Mouse (Mus musculus): ENCODE results near the gene Gm16429. TPM values are rescaled to one million over a fixed set of nuclear protein-coding genes. Genes with fewer than 3 reads are reported as not detected.
"Not testable (repeated sequence)": the region's sequence is repeated elsewhere in the genome, so short reads cannot be mapped to it uniquely, and the experiment has no call there.

Gm16429 gene
- not detected for total RNA-seq (2021)

- intact Hi-C loops (cut with DNase I); DNase-seq: not testable (repeated sequence)
These were observed at the start of gene Gm16429 for GRCm38 (mm10) chr5:93928952-93929351. Gm16429 (minus strand) TSS chr5:93929052.

Other genes with a start within 250 kb of the Gm16429 start
- gene Gm7792, start 85.3 kb downstream of the Gm16429 start, total RNA-seq (2021): not detected
- not detected for gene BC061212, start 141.5 kb upstream of the Gm16429 start, total RNA-seq (2021)
- not detected for gene Gm6351, start 147.3 kb upstream of the Gm16429 start, total RNA-seq (2021)

All from left cerebral cortex, postnatal 4 days (tissue).